Mouse (Mus musculus): Measurements from ENCODE around the gene Rdh16.
"Not testable (repeated sequence)": the region's sequence is repeated elsewhere in the genome, so short reads cannot be mapped to it uniquely, and the experiment has no call there.

Rdh16 gene

DNA sequence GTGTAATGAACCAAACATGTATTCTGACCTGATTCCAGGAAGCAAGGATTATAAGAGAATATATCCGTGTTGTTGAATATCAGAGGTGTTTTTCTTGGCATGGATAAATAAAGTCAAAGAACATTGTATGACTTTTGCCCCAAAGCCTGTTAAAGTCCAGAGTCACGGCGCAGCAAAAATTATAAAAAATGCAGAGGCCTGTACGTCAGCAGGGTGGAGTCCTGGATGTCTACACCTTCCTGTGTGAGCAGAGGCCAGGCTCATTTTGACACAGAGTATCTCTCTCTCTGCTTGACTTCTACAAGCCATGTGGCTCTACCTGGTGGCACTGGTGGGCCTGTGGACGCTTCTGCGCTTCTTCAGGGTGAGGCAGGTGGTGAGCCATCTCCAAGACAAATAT lies at the start of gene Rdh16:
Gene Rdh16 (plus strand): TSS at position 262 of the 400 bp plus-strand sequence.
- in situ Hi-C loops (cut with MseI, MboI): no loop called here

DNA sequence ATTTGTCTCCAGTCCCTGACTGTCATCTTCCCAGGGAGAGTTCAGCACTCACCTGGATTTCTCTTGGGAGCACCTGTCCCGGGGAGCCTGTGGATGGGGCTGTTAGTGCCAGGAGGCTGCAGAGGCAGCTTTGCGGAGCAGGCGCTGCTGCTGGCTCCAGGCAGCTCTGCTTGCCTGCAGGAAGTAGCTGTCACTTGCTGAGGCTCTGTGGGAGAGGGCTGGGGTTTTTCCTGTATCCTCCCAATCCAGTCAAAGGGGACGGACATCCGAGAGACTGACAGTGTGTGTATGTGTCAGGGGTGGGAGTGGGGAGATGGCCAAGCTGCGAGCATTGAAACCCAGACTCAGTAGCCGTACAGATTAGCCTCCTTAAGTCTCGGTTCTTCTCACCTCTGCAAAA lies 49.4 kb upstream of the Rdh16 start, which contains the start of gene Gpr182:
Gene Gpr182 (minus strand): TSS at position 185 of the 400 bp plus-strand sequence.
- in situ Hi-C loops (cut with MseI, MboI): no loop called here

GRCm38 (mm10) chr10:127754566-127755166 lies 46.3 kb upstream of the Rdh16 start:
- in situ Hi-C loops (cut with MseI, MboI): no loop called here

GRCm38 (mm10) chr10:127755246-127755645 lies 45.7 kb upstream of the Rdh16 start:
- in situ Hi-C loops (cut with MseI, MboI): no loop called here

GRCm38 (mm10) chr10:127755770-127756468 lies 45.0 kb upstream of the Rdh16 start:
- in situ Hi-C loops (cut with MseI, MboI): no loop called here

DNA sequence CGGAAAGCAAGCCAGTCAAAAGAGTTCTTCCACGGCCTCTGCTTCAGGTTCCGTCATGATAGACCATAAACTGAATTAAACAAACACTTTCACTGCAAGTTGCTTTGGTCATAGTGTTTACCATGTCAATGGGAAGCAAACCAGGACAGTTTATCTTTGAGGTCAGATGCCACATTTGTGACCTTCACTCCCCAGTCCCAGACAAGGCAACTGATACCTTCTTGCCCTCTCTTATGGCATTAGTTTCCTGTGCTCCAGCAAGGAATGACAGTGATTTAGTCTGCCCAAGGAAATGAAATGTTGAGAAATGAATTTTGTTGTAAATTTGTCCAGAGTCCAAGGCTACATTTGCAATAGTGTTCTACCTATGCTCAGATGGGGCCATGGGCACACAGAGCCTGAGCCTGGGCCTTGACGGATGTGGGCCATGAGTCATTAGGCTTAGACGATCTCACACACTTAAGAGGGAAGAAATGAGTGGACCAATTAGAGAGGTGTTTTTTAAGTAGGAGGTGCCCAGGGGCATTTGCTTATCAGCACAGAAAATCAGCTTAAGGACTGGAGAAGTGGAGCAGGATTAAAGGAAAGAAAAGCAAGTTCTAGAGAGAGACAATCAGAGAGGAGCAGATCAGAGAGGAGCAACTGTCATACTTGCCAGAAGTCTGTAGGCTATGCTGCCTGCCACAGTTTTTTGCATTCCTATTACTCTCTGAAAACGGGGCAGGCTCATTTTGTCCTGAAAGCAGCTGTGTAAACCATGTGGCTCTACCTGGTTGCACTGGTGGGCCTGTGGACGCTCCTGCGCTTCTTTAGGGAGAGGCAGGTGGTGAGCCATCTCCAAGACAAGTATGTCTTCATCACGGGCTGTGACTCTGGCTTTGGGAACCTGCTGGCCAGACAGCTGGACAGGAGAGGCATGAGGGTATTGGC lies 41.5 kb upstream of the Rdh16 start, which contains the start of the genes Rdh1 and Rdh16f1:
Gene Rdh1 (plus strand): TSS at position 541 of the 930 bp plus-strand sequence.
Gene Rdh16f1 (plus strand): TSS at position 607 of the 930 bp plus-strand sequence.
- in situ Hi-C loops (cut with MseI, MboI): no loop called here

DNA sequence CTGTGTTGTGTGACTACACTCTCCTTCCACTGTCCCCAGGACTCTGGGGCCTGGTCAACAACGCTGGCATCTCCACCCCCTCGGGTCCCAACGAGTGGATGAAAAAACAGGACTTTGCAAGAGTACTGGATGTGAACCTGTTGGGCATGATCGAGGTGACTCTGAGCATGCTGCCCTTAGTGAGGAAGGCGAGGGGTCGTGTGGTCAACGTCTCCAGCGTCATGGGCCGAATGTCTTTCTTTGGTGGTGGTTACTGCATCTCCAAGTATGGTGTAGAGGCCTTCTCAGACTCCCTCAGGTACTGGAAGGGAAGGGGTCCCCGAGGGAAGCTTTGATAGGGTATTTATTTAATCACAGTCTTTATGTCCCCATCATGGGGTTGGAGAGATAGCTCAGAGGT lies 38.0 kb upstream of the Rdh16 start:
- in situ Hi-C loops (cut with MseI, MboI): not testable (repeated sequence)

DNA sequence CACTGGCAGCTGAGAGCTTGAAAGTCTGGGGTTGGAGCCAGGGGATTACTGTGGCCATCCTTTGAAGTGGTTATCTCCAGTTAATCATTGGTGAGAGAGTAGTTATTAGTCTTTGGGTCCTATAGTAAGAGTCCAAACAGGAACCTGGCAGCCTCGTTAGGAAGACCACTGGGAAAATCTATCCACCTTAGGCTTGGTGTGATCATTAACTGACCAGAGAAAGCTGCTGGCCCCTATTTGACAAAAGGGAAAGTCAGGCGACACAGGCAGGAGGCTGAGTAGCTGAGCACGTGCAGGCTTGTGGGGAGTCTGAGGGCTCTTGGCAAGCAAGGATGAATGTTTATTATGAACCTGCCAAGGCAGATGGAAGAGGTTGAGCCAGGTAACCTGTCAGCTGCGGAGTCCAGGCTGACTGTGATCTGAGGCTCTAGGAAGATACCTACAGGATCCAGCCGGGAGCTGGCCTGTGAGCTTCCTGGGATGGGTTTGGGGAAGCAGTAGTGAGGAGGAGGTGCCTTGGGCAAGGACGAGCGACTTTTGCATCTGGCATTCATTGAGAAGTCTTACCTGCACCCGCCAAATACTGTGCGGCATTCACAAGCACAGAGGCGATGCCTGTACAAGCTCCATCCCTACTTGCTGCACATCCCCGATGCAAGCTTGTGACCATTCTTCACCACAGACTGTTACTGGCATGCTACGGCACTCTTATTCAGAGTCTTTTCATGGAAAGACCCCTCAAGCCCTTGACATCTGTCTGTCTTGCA lies 36.9 kb upstream of the Rdh16 start:
- in situ Hi-C loops (cut with MseI, MboI): no loop called here

DNA sequence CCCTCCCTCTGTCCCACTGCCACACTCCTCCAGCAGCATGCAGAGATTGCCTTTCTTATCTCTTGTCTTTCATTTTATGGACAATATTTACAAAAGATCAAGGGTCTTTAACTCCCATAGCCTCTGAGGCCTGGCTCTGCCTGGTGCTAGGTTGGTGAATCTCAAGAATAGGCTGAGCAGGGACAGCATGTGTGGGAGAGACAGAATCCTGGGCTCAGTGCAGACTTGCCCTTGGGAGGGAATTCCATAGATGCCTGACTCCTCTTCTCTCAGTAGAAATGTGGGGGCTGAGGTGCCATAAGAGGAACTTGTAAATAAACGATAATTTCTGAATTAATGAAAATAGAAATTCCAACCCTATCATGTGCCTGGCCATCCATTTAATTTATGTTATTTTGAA lies 34.4 kb upstream of the Rdh16 start:
- in situ Hi-C loops (cut with MseI, MboI): no loop called here

- in situ Hi-C loops (cut with MseI, MboI): no loop called here
These were observed 24.9 kb upstream of the Rdh16 start, which contains the start of gene Rdh9 for GRCm38 (mm10) chr10:127776011-127776410. Gene Rdh9, plus strand, starts transcription at chr10:127776386.

GRCm38 (mm10) chr10:127782321-127782720 lies 18.6 kb upstream of the Rdh16 start:
- in situ Hi-C loops (cut with MseI, MboI): not testable (repeated sequence)

- in situ Hi-C loops (cut with MseI, MboI): not testable (repeated sequence)
These were observed 15.5 kb upstream of the Rdh16 start for GRCm38 (mm10) chr10:127785411-127785810.

GRCm38 (mm10) chr10:127799295-127799694 lies 1.7 kb upstream of the Rdh16 start:
- in situ Hi-C loops (cut with MseI, MboI): no loop called here

DNA sequence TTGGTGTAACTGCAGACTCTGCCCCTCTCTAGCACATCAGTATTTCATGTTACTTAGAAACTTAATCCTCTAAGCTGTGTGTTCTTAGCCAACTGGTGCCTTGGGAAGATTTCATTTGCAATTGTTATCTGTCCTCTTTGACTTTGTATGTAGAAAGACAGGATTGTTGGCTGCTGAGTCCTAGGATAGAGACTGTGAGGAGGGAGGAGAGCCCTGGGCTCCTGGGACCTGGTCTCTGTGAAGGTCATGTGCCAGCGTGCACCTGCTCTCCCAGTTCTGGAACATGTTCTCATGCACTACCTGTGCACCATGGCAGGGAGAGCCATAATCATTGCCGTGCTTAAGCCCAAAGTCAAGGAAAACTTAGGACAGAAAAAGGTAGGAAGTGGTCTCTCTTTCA lies 660 bp downstream of the Rdh16 start:
- in situ Hi-C loops (cut with MseI, MboI): no loop called here

DNA sequence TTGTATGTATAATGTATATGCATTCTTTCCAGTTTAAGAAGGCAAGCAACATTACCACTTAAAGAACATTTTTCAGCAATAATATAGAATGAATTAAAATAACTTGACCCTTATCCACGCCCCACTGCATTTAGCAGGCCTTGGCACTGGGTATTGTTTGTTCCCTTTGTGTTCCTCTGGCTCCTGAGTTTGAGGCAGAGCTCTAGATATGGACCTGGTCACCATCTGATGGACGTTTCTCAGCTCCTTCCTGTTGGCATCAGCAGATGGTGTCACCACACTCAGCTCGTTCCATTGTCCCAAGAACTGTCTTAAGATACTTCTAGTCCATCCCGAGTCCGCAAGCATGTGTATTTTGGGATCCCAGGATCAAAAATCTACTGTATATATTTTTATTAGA lies 1.3 kb downstream of the Rdh16 start:
- in situ Hi-C loops (cut with MseI, MboI): no loop called here

DNA sequence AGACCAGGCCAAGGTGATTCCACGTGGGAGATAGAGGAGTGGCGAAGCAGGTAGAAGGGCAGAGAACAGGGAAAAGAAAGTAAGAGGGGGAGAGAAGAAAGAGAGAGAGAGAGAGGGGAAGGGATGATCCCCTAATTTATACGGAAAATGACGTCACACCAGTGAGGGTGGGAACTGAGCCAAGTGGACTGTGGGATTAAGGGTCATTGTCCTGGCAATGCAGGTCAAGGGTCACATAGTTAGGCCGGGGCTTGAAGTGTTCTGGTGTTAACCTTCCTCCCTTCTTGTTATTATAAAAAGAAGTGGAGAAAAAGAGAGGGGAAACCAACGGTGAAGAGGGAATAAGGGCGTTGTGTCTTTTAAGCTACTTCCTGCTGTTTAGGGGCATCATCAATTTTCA lies 3.5 kb downstream of the Rdh16 start:
- in situ Hi-C loops (cut with MseI, MboI): no loop called here

DNA sequence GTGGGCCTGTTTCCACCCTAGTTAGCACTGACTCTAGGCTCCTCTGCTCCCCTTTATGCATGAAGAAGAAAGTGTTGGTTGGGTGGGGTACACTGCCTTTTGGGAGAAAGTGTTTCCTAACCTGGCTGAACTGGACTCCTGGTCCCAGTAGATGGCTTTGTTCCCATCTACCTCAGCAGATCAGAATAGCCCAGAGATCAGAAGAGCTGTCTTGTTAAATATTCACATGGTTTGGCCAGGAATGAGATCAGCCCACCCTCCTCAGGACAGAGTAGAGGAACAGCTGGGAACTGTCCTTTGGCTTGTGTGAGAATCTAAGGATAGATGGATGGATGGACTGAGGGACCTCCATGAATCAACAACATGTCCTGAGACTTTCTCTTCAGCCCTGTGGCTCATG lies 14.9 kb downstream of the Rdh16 start:
- in situ Hi-C loops (cut with MseI, MboI): no loop called here

- in situ Hi-C loops (cut with MseI, MboI): not testable (repeated sequence)
These were observed 16.4 kb downstream of the Rdh16 start for GRCm38 (mm10) chr10:127817268-127817910.

DNA sequence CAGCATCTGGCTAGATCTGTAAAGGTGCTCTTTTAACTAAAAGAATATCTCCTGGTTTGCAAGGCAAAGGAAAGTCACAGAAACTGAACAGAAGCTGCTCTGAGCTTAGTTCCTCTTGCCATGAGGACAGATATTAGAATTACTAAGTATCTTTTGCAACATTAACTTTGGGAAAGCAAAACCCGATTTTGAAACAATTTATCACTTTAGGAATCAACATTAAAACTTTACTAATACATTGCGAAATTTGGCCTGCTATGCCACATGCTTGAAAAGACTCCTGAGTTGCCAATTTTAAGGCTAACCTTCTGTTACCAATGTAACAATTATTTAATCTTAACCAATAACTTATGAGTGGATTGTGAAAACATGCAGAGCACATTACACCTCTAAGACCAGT lies 20.9 kb downstream of the Rdh16 start:
- in situ Hi-C loops (cut with MseI, MboI): not testable (repeated sequence)

- in situ Hi-C loops (cut with MseI, MboI): no loop called here
These were observed 24.4 kb downstream of the Rdh16 start for GRCm38 (mm10) chr10:127825386-127825785.

DNA sequence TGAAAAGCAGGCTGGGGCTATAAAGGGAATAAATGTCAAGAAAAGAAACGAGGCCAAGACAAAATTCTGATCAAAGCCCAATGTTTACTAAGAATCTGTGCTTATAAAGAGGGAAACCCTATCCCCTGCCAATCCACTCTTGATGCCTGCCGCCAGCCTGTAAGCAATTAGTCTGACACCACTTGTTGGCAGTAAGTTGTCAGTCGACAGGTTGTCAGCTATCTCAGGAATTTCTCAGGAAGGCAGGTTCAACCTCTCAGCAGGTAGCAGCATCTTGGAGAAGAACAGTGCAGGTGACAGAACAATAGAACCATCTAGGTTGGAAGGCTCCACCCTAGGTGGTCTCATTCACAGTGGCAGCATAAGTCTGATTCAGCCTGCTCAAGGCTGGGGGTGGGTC lies 28.2 kb downstream of the Rdh16 start:
- in situ Hi-C loops (cut with MseI, MboI): no loop called here
